Mouse (Mus musculus) lung, embryonic 14.5 days (tissue): ENCODE measurements around the gene Eif2b4. TPM values are rescaled to one million over a fixed set of nuclear protein-coding genes. Genes with fewer than 3 reads are reported as not detected.

Experiments
- ATAC-seq: fragments of 200-750 bp; cut with Nextera tagmentation; 2 replicates; pipeline ENCODE4 v1.8.0; 2017; ENCODE audit warnings: mild to moderate bottlenecking, moderate TSS enrichment, moderate library complexity; ENCODE audit not compliant: insufficient read depth
- DNase-seq: peaks from one replicate; pipeline ENCODE4 v3.0.0-alpha.2; 2015
- H3K27ac ChIP-seq: fragments of 300-500 bp; sonication (generic); 2 replicates; pipeline ENCODE4 v1.5.1; 2014; ENCODE audit warnings: low read depth, mild to moderate bottlenecking, moderate library complexity
- H3K27me3 ChIP-seq: fragments of 300-500 bp; sonication (generic); 2 replicates; pipeline ENCODE4 v1.6.1; 2014; ENCODE audit warnings: low read length, control low read depth; ENCODE audit not compliant: insufficient read depth
- H3K36me3 ChIP-seq: fragments of 300-500 bp; sonication (generic); 2 replicates; pipeline ENCODE4 v1.6.1; 2014; ENCODE audit warnings: control low read depth; ENCODE audit not compliant: insufficient read depth
- H3K4me1 ChIP-seq: fragments of 300-500 bp; sonication (generic); 2 replicates; pipeline ENCODE4 v1.6.1; 2014; ENCODE audit warnings: antibody characterized with exemption, control low read depth; ENCODE audit not compliant: insufficient read depth
- H3K4me2 ChIP-seq: fragments of 300-500 bp; sonication (generic); 2 replicates; pipeline ENCODE4 v1.6.1; 2014; ENCODE audit warnings: mild to moderate bottlenecking
- H3K4me3 ChIP-seq: fragments of 300-500 bp; sonication (generic); 2 replicates; pipeline ENCODE4 v1.5.1; 2014; ENCODE audit warnings: low read depth, low read length
- H3K9ac ChIP-seq: fragments of 300-500 bp; sonication (generic); 2 replicates; pipeline ENCODE4 v1.6.1; 2014
- H3K9me3 ChIP-seq: fragments of 300-500 bp; sonication (generic); 2 replicates; pipeline ENCODE4 v1.6.1; 2016; ENCODE audit warnings: low read depth, low read length, control low read depth
- CTCF ChIP-seq: IDR thresholded peaks from 2 replicates; pipeline ENCODE4 v1.5.1; 2016; ENCODE audit warnings: antibody characterized with exemption, low read depth
- WGBS: fragments of 180-500 bp; shearing (Covaris S2); extraction: QIAGEN DNeasy Blood & Tissue Kit; methylation state at CpG from one replicate; pipeline ENCODE4 v1.1.7; 2014; 5-methylcytosine and 5-hydroxymethylcytosine counted together
- polyA plus RNA-seq: library from polyadenylated mRNA; unstranded; fragments of >200 nt; fragmentation: Nextera tagmentation; extraction: Ambion mirVana; gene quantifications from 2 replicates; pipeline ENCODE4 v1.2.1, GENCODE M21; 2014

The Eif2b4 gene
- polyA plus RNA-seq, 1 experiment from 2014 or later: 64.2 TPM

DNA sequence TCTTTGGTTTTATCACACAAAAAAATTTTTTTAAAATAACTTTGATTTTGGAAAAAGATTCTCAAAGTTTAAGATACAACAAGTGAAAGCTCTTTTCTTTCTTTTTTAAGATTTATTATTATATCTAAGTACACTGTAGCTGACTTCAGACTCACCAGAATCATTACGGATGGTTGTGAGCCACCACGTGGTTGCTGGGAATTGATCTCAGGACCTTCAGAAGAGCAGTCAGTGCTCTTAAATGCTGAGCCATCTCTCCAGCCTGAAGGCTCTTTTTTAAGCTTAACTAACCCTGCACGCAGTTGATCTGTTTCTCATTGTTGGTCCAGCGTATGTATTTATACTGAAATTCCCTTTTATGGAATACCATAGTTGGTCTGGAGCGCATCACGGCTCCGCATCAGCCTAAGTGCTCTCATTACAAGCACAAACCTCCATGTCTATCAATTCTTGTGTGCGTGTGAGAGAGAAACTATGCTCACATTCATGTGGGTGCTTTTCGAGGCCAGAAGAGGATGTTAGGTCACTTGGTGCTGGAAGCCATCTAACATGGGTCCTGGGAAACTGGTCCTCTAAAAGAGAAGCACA, 12.0 kb downstream of the Eif2b4 start:
- no peak for ATAC-seq
- no peak overlapping the region for H3K27ac ChIP-seq
- TF ChIP-seq CTCF: no peak
- no peaks in the 10 kb centered on the region for H3K9me3 ChIP-seq
- no peaks in the 10 kb centered on the region for H3K27me3 ChIP-seq
- H3K9ac ChIP-seq: no peak overlapping the region
- H3K4me2 ChIP-seq: no peak overlapping the region
- no peak for DNase-seq
- no peaks in the 10 kb centered on the region for H3K36me3 ChIP-seq
- no peak overlapping the region for H3K4me3 ChIP-seq
- H3K4me1 ChIP-seq: peaks cover 6% of the 10 kb centered on the region; the same call in 1 of the 2 replicates
- 93% methylated on average over 9 of the region's 9 CpGs for WGBS

DNA sequence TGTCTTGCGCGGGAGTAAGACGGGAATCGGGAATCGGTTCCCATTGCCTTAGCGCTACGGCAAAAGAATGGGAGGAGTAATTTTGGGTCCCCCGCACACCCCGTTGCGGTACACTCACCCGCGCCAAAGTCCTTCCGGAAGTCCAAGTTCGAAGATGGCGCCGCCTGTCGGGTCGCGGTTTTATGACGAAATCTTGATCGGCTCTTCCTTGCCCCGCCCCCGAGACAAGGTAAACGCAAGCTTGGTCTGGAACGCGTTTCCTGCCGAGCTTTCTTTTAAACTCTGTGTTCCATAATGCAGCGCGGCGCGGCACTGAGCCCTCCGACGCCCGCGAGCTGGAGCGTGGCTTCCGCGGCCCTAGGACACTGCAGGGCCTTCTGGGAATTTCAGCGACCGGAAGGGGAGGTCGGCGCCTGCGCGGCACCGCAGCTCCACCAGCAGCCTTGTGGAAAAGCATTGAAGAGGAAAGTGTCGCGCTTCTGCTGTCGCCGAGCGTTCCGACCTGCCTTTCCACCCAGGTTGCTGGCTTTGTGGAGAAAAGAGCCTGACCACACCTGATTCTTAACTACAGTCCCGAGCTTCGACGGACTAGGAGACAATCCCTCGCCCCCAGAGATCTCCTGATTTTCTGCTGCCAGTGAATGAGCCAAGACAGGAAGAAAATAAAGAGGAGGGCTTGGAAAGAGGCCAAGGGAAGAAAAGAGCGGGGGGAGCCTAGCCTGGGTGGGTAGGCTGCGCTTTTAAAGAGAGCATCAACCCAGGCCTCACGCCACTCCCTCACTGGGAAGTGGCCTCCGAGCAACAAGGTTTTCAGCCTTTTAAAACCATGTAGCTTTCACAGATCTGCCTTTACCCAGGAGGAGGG, 13.2 kb downstream of the Eif2b4 start, which contains the start of the genes Gm29609 and Gtf3c2:
TSS of gene Gm29609 (minus strand) at position 146 of the 865 bp plus-strand sequence.
TSS of gene Gtf3c2 (minus strand) at position 379 of the 865 bp plus-strand sequence.
- peak within 1 kb of the TSS; percentile 99 for H3K27ac ChIP-seq
- ATAC-seq (peak; percentile 98), DNase-seq (peak; percentile 99)
- no peaks in the 10 kb centered on the region for H3K36me3 ChIP-seq
- H3K9ac ChIP-seq: peak within 1 kb of the TSS; percentile 66
- H3K9me3 ChIP-seq: no peaks in the 10 kb centered on the region
- peak within 1 kb of the TSS; percentile 93 for H3K4me2 ChIP-seq
- no peak; the same call in 1 of the 2 replicates for TF ChIP-seq CTCF
- H3K4me3 ChIP-seq: peak within 1 kb of the TSS; percentile 95
- no peaks in the 10 kb centered on the region for H3K27me3 ChIP-seq
- WGBS: under 1% methylated on average over 59 of the region's 59 CpGs
- H3K4me1 ChIP-seq: peaks cover 6% of the 10 kb centered on the region; the same call in 1 of the 2 replicates

DNA sequence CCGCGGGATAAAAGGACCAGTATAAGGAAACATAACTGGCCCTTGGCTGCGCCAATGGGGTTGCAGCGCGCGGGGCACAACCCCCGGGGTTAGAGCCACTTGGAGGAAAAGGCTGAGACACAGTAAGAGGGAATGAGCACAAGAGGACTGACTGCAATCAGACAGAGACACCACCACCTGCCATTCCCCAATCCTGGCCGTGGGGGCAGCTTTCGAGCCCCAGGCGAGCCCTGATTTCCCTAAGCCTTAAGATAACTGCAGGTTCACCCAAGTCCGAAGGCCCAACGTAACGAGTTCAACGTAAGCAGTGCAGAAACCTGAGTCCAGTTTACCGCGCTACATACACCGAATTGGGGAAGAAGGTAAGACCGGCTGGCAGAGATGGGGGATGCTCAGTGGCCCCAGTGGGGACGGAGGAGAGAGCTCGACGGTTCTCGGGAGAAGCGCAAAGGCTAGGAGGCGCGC, 13.9 kb downstream of the Eif2b4 start:
- peak overlapping the region; percentile 93 for H3K4me2 ChIP-seq

DNA sequence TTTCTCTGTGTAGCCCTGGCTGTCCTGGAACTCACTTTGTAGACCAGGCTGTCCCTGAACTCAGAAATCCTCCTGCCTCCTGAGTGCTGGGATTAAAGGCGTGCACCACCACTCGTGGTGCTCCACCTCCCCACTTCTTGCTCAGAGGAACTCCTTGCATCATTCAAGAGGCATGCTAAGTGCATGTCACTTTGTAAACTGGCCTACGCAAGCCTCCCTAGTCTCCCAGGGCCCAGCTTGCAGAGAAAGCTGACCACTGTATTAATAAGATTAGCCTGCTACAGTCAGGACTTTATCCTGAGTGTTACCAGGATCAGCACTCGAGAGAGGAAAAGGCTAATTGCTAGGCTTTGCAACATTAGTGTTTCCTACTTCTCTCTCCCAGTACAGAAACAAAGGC, 24.6 kb downstream of the Eif2b4 start:
- Histone ChIP-seq H3K9ac (no peak overlapping the region), H3K27ac (no peak overlapping the region), H3K4me3 (no peak overlapping the region), H3K27me3 (no peaks in the 10 kb centered on the region), H3K9me3 (no peaks in the 10 kb centered on the region), H3K36me3 (peaks cover 96% of the 10 kb centered on the region), H3K4me1 (no peaks in the 10 kb centered on the region), H3K4me2 (no peak overlapping the region)
- WGBS: 83% methylated on average over 4 of the region's 4 CpGs
- TF ChIP-seq CTCF: no peak
- no peak for DNase-seq
- ATAC-seq: no peak

More for the DNA sequence above, 13.9 kb downstream of the Eif2b4 start:
- peaks cover under 1% of the 10 kb centered on the region; the same call in 1 of the 2 replicates for H3K36me3 ChIP-seq
- peaks cover 6% of the 10 kb centered on the region; the same call in 1 of the 2 replicates for H3K4me1 ChIP-seq
- peak overlapping the region; percentile 99 for H3K27ac ChIP-seq
- peak overlapping the region; percentile 95 for H3K4me3 ChIP-seq
- no peaks in the 10 kb centered on the region for H3K9me3 ChIP-seq
- peak; percentile 28 for TF ChIP-seq CTCF
- WGBS: under 1% methylated on average over 25 of the region's 25 CpGs
- DNase-seq: peak; percentile 31
- H3K27me3 ChIP-seq: no peaks in the 10 kb centered on the region
- peak; percentile 73 for ATAC-seq
- peak overlapping the region; percentile 66 for H3K9ac ChIP-seq

GRCm38 (mm10) chr5:31164878-31165277, 28.4 kb downstream of the Eif2b4 start:
- Histone ChIP-seq H3K27ac (no peak overlapping the region), H3K27me3 (no peaks in the 10 kb centered on the region), H3K36me3 (peaks cover 88% of the 10 kb centered on the region), H3K4me2 (no peak overlapping the region), H3K9ac (no peak overlapping the region), H3K9me3 (no peaks in the 10 kb centered on the region), H3K4me1 (no peaks in the 10 kb centered on the region), H3K4me3 (no peak overlapping the region)
- ATAC-seq: no peak
- TF ChIP-seq CTCF: no peak
- 75% methylated on average over 1 of the region's 1 CpGs for WGBS
- no peak for DNase-seq

- H3K36me3 ChIP-seq: peaks cover 88% of the 10 kb centered on the region
- H3K4me2 ChIP-seq: no peak overlapping the region
- ATAC-seq (no peak), DNase-seq (no peak)
- no peaks in the 10 kb centered on the region for H3K27me3 ChIP-seq
- no peak overlapping the region for H3K4me3 ChIP-seq
- H3K27ac ChIP-seq: no peak overlapping the region
- no peak for TF ChIP-seq CTCF
- no peaks in the 10 kb centered on the region for H3K4me1 ChIP-seq
- H3K9ac ChIP-seq: no peak overlapping the region
- no peaks in the 10 kb centered on the region for H3K9me3 ChIP-seq
Measured at GRCm38 (mm10) chr5:31162462-31162861, 30.8 kb downstream of the Eif2b4 start.

- TF ChIP-seq CTCF: no peak
- Histone ChIP-seq H3K4me1 (no peaks in the 10 kb centered on the region), H3K27ac (peak within 1 kb of the TSS; percentile 71), H3K4me3 (peak within 1 kb of the TSS; percentile 63), H3K4me2 (peak within 1 kb of the TSS; percentile 89), H3K9ac (peak within 1 kb of the TSS; percentile 63), H3K27me3 (no peaks in the 10 kb centered on the region), H3K36me3 (peaks cover 37% of the 10 kb centered on the region), H3K9me3 (no peaks in the 10 kb centered on the region)
- DNase-seq (peak; percentile 91), ATAC-seq (peak; percentile 90)
- WGBS: 0% methylated on average over 19 of the region's 19 CpGs
Measured at GRCm38 (mm10) chr5:31154152-31154553, 39.1 kb downstream of the Eif2b4 start, which contains the start of gene Mpv17. Mpv17 (minus strand) TSS chr5:31154251.
